Mouse (Mus musculus) embryonic facial prominence, embryonic 12.5 days (tissue): ENCODE measurements around the gene Ncstn. TPM values are rescaled to one million over a fixed set of nuclear protein-coding genes. Genes with fewer than 3 reads are reported as not detected.

Experiments used
- ATAC-seq: fragments of 200-750 bp; cut with Nextera tagmentation; 2 replicates; pipeline ENCODE4 v1.8.0; 2017; ENCODE audit not compliant: insufficient number of reproducible peaks, insufficient read depth, low FRiP score, low TSS enrichment
- H3K27ac ChIP-seq: fragments of 300-500 bp; sonication (generic); 2 replicates; pipeline ENCODE4 v1.5.1; 2016; ENCODE audit warnings: mild to moderate bottlenecking
- H3K27me3 ChIP-seq: fragments of 300-500 bp; sonication (generic); 2 replicates; pipeline ENCODE4 v1.6.1; 2016; ENCODE audit warnings: mild to moderate bottlenecking, moderate library complexity
- H3K36me3 ChIP-seq: fragments of 300-500 bp; sonication (generic); 2 replicates; pipeline ENCODE4 v1.6.1; 2016; ENCODE audit warnings: mild to moderate bottlenecking
- H3K4me1 ChIP-seq: fragments of 300-500 bp; sonication (generic); 2 replicates; pipeline ENCODE4 v1.6.1; 2016
- H3K4me2 ChIP-seq: fragments of 300-500 bp; sonication (generic); replicated peaks from 2 replicates; pipeline ENCODE4 v1.6.1; 2016; ENCODE audit warnings: mild to moderate bottlenecking, moderate library complexity
- H3K4me3 ChIP-seq: fragments of 300-500 bp; sonication (generic); 2 replicates; pipeline ENCODE4 v1.5.1; 2016; ENCODE audit warnings: mild to moderate bottlenecking
- H3K9ac ChIP-seq: fragments of 300-500 bp; sonication (generic); 2 replicates; pipeline ENCODE4 v1.6.1; 2016; ENCODE audit warnings: mild to moderate bottlenecking, moderate library complexity
- H3K9me3 ChIP-seq: fragments of 300-500 bp; sonication (generic); 2 replicates; pipeline ENCODE4 v1.6.1; 2016; ENCODE audit warnings: mild to moderate bottlenecking, moderate library complexity
- WGBS: fragments of 180-500 bp; shearing (Covaris S2); methylation state at CpG from one replicate; pipeline ENCODE4 v1.1.7; 2016; 5-methylcytosine and 5-hydroxymethylcytosine counted together
- polyA plus RNA-seq: library from polyadenylated mRNA; unstranded; fragments of >200 nt; fragmentation: Nextera tagmentation; extraction: Ambion mirVana; gene quantifications from 2 replicates; pipeline ENCODE4 v1.2.1, GENCODE M21; 2016

Ncstn gene
- polyA plus RNA-seq, 1 experiment from 2014 or later: 107 TPM

- Histone ChIP-seq H3K27ac (0 out of 2 replicates have a peak overlapping the region, but pooled peaks have one; percentile 26), H3K9me3 (no peaks in the 10 kb centered on the region), H3K4me1 (peaks cover 49% of the 10 kb centered on the region), H3K4me2 (peak overlapping the region; percentile 62), H3K9ac (peak overlapping the region; percentile 95), H3K36me3 (peaks cover 12% of the 10 kb centered on the region; the same call in 1 of the 2 replicates), H3K27me3 (no peaks in the 10 kb centered on the region), H3K4me3 (peak overlapping the region; percentile 89)
- WGBS: 38% methylated on average over 8 of the region's 8 CpGs
- no peak for ATAC-seq
Measured at GRCm38 (mm10) chr1:172025201-172025904, 57.2 kb downstream of the Ncstn start.

- Histone ChIP-seq H3K27me3 (no peaks in the 10 kb centered on the region), H3K4me3 (peak overlapping the region; percentile 89), H3K36me3 (peaks cover 13% of the 10 kb centered on the region; the same call in 1 of the 2 replicates), H3K9me3 (no peaks in the 10 kb centered on the region), H3K9ac (peak overlapping the region; percentile 95; the same call in 1 of the 2 replicates), H3K4me2 (peak overlapping the region; percentile 62), H3K4me1 (peaks cover 59% of the 10 kb centered on the region), H3K27ac (no peak overlapping the region)
- WGBS: 41% methylated on average over 9 of the region's 9 CpGs
- no peak for ATAC-seq
Measured at GRCm38 (mm10) chr1:172024140-172024895, 58.3 kb downstream of the Ncstn start.

- Histone ChIP-seq H3K9ac (no peak overlapping the region), H3K27me3 (no peaks in the 10 kb centered on the region), H3K9me3 (no peaks in the 10 kb centered on the region), H3K36me3 (peaks cover 17% of the 10 kb centered on the region; the same call in 1 of the 2 replicates), H3K27ac (no peak overlapping the region), H3K4me3 (no peak overlapping the region), H3K4me2 (no peak overlapping the region), H3K4me1 (peaks cover 82% of the 10 kb centered on the region)
- WGBS: 79% methylated on average over 10 of the region's 10 CpGs
- ATAC-seq: no peak
Measured at GRCm38 (mm10) chr1:172019863-172020521, 62.6 kb downstream of the Ncstn start.

GRCm38 (mm10) chr1:172019339-172019738 is 63.3 kb downstream of the Ncstn start:
- Histone ChIP-seq H3K9ac (no peak overlapping the region), H3K27ac (no peak overlapping the region), H3K36me3 (peaks cover 20% of the 10 kb centered on the region; the same call in 1 of the 2 replicates), H3K9me3 (no peaks in the 10 kb centered on the region), H3K4me1 (peaks cover 78% of the 10 kb centered on the region), H3K4me3 (no peak overlapping the region), H3K4me2 (no peak overlapping the region), H3K27me3 (no peaks in the 10 kb centered on the region)
- no peak for ATAC-seq
- 90% methylated on average over 4 of the region's 4 CpGs for WGBS

- no peak overlapping the region for H3K9ac ChIP-seq
- H3K4me3 ChIP-seq: no peak overlapping the region
- peaks cover 20% of the 10 kb centered on the region; the same call in 1 of the 2 replicates for H3K36me3 ChIP-seq
- ATAC-seq: no peak
- H3K4me2 ChIP-seq: no peak overlapping the region
- WGBS: 84% methylated on average over 9 of the region's 9 CpGs
- no peaks in the 10 kb centered on the region for H3K27me3 ChIP-seq
- peaks cover 73% of the 10 kb centered on the region for H3K4me1 ChIP-seq
- H3K27ac ChIP-seq: peak overlapping the region; percentile 90
- H3K9me3 ChIP-seq: no peaks in the 10 kb centered on the region
Measured at GRCm38 (mm10) chr1:172018336-172019311, 64.0 kb downstream of the Ncstn start.

- Histone ChIP-seq H3K9ac (peak overlapping the region; percentile 34; the same call in 1 of the 2 replicates), H3K36me3 (peaks cover 27% of the 10 kb centered on the region), H3K4me3 (no peak overlapping the region)
Measured at GRCm38 (mm10) chr1:172017517-172018070, 65.0 kb downstream of the Ncstn start.

GRCm38 (mm10) chr1:172016660-172017516 is 65.7 kb downstream of the Ncstn start:
- H3K4me2 ChIP-seq: peak overlapping the region; percentile 21
- H3K27ac ChIP-seq: peak overlapping the region; percentile 90
- 22% methylated on average over 6 of the region's 6 CpGs for WGBS
- peak overlapping the region; percentile 34; the same call in 1 of the 2 replicates for H3K9ac ChIP-seq
- peaks cover 60% of the 10 kb centered on the region for H3K4me1 ChIP-seq
- H3K4me3 ChIP-seq: no peak overlapping the region
- H3K9me3 ChIP-seq: no peaks in the 10 kb centered on the region
- H3K36me3 ChIP-seq: peaks cover 24% of the 10 kb centered on the region
- no peaks in the 10 kb centered on the region for H3K27me3 ChIP-seq
- peak; percentile 61 for ATAC-seq

More at GRCm38 (mm10) chr1:172017517-172018070, 65.0 kb downstream of the Ncstn start:
- H3K9me3 ChIP-seq: no peaks in the 10 kb centered on the region
- 67% methylated on average over 6 of the region's 6 CpGs for WGBS
- 0 out of 2 replicates have a peak, but pooled peaks have one; percentile 2 for ATAC-seq
- peak overlapping the region; percentile 90 for H3K27ac ChIP-seq
- no peaks in the 10 kb centered on the region for H3K27me3 ChIP-seq
- H3K4me2 ChIP-seq: peak overlapping the region; percentile 21
- peaks cover 67% of the 10 kb centered on the region for H3K4me1 ChIP-seq

- ATAC-seq: no peak
- Histone ChIP-seq H3K4me3 (no peak overlapping the region), H3K27ac (peak overlapping the region; percentile 90), H3K27me3 (no peaks in the 10 kb centered on the region), H3K9ac (no peak overlapping the region), H3K9me3 (no peaks in the 10 kb centered on the region), H3K36me3 (peaks cover 31% of the 10 kb centered on the region), H3K4me2 (peak overlapping the region; percentile 21; the same call in 1 of the 2 replicates), H3K4me1 (peaks cover 58% of the 10 kb centered on the region)
- WGBS: 85% methylated on average over 8 of the region's 8 CpGs
Measured at GRCm38 (mm10) chr1:172016031-172016430, 66.6 kb downstream of the Ncstn start.
